Mouse (Mus musculus): ENCODE results near the gene Slc39a11. TPM values are rescaled to one million over a fixed set of nuclear protein-coding genes. Genes with fewer than 3 reads are reported as not detected.

The Slc39a11 gene
- total and polyA plus RNA-seq, 3 experiments: 5.0 to 9.9 (median 5.3) TPM

DNA sequence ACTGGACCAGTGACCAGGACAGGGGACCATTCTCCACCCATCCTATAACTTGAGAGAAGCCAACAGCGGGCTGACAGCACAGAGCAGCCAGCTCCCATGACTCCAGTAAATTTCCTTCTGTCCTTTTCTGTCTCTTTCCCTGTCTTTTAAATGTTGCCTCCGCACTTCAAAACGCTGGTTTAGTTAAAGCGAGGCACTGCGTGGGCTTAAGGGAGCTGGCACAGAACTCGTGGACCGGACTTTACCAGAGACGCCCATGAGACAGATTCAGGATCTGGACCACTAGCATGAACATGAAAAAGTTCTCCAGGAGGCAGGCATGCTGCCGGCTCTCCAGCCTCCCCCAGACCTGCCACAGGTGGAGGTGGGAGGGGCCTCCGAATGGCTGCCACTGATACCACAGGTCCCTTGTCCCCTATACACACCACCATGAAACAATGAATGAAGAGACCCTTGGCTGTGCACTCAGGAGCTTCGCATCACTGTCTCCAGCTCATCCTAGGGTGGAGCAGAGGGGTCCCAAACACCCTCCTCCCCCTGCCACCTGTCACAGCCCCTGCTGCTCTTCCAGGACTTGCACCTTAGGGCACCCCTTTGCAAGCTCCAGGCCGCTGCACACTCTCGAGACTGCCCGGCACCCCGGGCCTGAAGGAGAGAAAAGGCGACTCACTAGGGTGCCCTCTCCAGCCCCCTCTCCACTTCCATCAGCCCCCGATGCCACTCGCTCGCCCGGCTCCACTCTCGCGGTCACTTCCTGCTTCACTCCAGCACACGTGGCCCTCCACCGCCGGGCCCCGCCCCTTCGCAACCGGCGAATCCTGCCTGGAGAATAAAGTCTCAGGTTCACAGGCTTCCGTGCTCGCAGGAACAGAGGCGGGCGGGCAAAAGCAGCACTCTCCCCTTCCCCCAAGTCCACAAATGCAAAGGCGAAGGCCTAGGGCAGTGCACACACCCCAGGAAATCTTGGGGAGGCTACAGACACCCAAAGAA, 84.6 kb downstream of the Slc39a11 start:
- Histone ChIP-seq H3K27me3 (ENCODE audit: insufficient read depth, low read length) (no peaks in the 10 kb centered on the region), H3K9me3 (replicated peaks) (peaks cover 42% of the 10 kb centered on the region), H3K36me3 (replicated peaks) (peaks cover 20% of the 10 kb centered on the region), H3K4me1 (ENCODE audit: insufficient read depth, low read depth, low read length) (peaks cover 11% of the 10 kb centered on the region), H3K4me3 (ENCODE audit: low read depth, low read length) (peak overlapping the region; percentile 76)
- ATAC-seq (ENCODE audit: extremely low read depth, insufficient number of reproducible peaks, low FRiP score, poor library complexity, severe bottlenecking): peak; percentile 86
- TF ChIP-seq GATA2 (IDR thresholded peaks at IDR 0.05; ENCODE audit: borderline replicate concordance, low read depth, low read length) (no peak), TAL1 (conservative IDR thresholded peaks at IDR 0.05; ENCODE audit: low read depth, low read length) (no peak), CTCF (IDR thresholded peaks at IDR 0.05; ENCODE audit: low read depth, low read length) (no peak), GATA1 (IDR thresholded peaks at IDR 0.05; ENCODE audit: borderline replicate concordance, low read length) (no peak)
- peak; percentile 79 for DNase-seq (ENCODE audit: low spot score)

DNA sequence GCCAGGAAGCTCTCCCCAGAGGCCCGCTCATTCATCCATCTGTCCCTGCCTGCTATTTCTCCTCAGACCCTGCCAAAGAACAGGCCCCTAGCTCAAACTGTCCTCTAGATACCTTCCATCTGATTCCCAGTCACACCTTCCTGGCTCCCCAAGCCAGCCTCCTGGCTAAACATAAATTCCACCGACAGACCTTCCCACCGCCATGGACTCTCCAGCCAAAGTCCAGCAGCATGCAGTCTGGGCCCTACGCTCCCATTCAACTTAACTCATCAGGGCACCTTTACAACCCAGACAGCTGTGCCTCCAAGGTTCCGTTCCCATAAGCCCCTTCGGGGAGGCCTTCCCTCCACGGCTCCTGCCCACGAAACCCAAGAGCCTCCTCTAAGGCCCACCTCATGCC, 87.6 kb downstream of the Slc39a11 start:
- ATAC-seq (ENCODE audit: extremely low read depth, insufficient number of reproducible peaks, low FRiP score, poor library complexity, severe bottlenecking): no peak
- Histone ChIP-seq H3K36me3 (replicated peaks) (peaks cover 43% of the 10 kb centered on the region), H3K27me3 (ENCODE audit: insufficient read depth, low read length) (no peaks in the 10 kb centered on the region), H3K4me1 (ENCODE audit: insufficient read depth, low read depth, low read length) (peaks cover 11% of the 10 kb centered on the region), H3K9me3 (replicated peaks) (peaks cover 40% of the 10 kb centered on the region), H3K4me3 (ENCODE audit: low read depth, low read length) (no peak overlapping the region)
- TF ChIP-seq POLR2AphosphoS5 (IDR thresholded peaks at IDR 0.05; ENCODE audit: insufficient replicate concordance, low read depth, low read length) (no peak), GATA2 (IDR thresholded peaks at IDR 0.05; ENCODE audit: borderline replicate concordance, low read depth, low read length) (no peak), TAL1 (conservative IDR thresholded peaks at IDR 0.05; ENCODE audit: low read depth, low read length) (no peak), GATA1 (IDR thresholded peaks at IDR 0.05; ENCODE audit: borderline replicate concordance, low read length) (no peak), CTCF (IDR thresholded peaks at IDR 0.05; ENCODE audit: low read depth, low read length) (no peak)
- DNase-seq (ENCODE audit: low spot score): no peak

DNA sequence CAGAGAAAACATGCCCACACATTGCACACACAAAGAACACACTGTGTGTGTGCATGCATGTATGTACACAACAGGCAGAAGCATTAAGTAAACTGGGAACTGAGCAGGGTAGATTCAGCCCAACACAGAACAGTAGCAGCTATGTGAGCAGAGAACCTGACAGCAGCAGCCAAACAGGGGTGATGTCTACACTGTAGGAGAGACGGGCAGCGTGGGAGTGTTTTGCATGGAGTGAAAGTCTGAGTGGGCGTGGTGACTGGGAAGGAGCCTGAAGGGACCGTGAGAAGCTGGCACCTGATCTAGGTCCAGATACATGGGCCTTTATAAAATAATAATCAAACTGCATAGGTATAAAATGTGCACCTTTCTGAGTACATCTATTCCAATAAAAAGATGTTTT, 89.7 kb downstream of the Slc39a11 start:
- Histone ChIP-seq H3K36me3 (replicated peaks) (peaks cover 63% of the 10 kb centered on the region), H3K9me3 (replicated peaks) (peaks cover 45% of the 10 kb centered on the region), H3K4me1 (ENCODE audit: insufficient read depth, low read depth, low read length) (peaks cover 8% of the 10 kb centered on the region), H3K27me3 (ENCODE audit: insufficient read depth, low read length) (no peaks in the 10 kb centered on the region), H3K4me3 (ENCODE audit: low read depth, low read length) (no peak overlapping the region)
- TF ChIP-seq POLR2AphosphoS5 (IDR thresholded peaks at IDR 0.05; ENCODE audit: insufficient replicate concordance, low read depth, low read length) (no peak), GATA2 (IDR thresholded peaks at IDR 0.05; ENCODE audit: borderline replicate concordance, low read depth, low read length) (no peak), CTCF (IDR thresholded peaks at IDR 0.05; ENCODE audit: low read depth, low read length) (no peak), TAL1 (conservative IDR thresholded peaks at IDR 0.05; ENCODE audit: low read depth, low read length) (no peak), GATA1 (IDR thresholded peaks at IDR 0.05; ENCODE audit: borderline replicate concordance, low read length) (no peak)
- DNase-seq (ENCODE audit: low spot score): no peak
- no peak for ATAC-seq (ENCODE audit: extremely low read depth, insufficient number of reproducible peaks, low FRiP score, poor library complexity, severe bottlenecking)

DNA sequence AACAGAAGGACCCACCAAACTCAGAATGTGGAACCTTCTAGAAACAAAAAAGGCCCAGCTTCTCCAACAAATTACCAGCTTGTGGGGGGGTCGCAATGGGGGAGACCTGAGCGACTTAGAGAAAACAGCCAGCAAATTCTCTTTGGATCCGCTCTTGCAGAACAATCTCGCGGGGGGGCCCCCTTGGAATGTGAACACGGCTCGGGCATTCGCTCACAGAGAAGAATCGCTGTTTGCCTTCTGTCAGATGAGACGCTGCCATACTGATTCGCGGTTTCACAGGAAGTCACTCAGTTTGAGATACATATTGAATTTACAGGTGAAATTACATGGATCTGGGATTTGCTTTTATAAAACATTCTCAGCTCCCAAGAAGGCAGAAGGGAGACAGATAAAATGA, 91.4 kb downstream of the Slc39a11 start:
- ATAC-seq (ENCODE audit: extremely low read depth, insufficient number of reproducible peaks, low FRiP score, poor library complexity, severe bottlenecking) (no peak), DNase-seq (ENCODE audit: low spot score) (no peak)
- Histone ChIP-seq H3K36me3 (replicated peaks) (peaks cover 74% of the 10 kb centered on the region), H3K4me1 (ENCODE audit: insufficient read depth, low read depth, low read length) (no peaks in the 10 kb centered on the region), H3K27me3 (ENCODE audit: insufficient read depth, low read length) (no peaks in the 10 kb centered on the region), H3K9me3 (replicated peaks) (peaks cover 55% of the 10 kb centered on the region), H3K4me3 (ENCODE audit: low read depth, low read length) (no peak overlapping the region)
- no peak for TF ChIP-seq CTCF (IDR thresholded peaks at IDR 0.05; ENCODE audit: low read depth, low read length)
- no peak for TF ChIP-seq GATA2 (IDR thresholded peaks at IDR 0.05; ENCODE audit: borderline replicate concordance, low read depth, low read length)
- TF ChIP-seq GATA1 (IDR thresholded peaks at IDR 0.05; ENCODE audit: borderline replicate concordance, low read length): no peak
- no peak for TF ChIP-seq TAL1 (conservative IDR thresholded peaks at IDR 0.05; ENCODE audit: low read depth, low read length)

DNA sequence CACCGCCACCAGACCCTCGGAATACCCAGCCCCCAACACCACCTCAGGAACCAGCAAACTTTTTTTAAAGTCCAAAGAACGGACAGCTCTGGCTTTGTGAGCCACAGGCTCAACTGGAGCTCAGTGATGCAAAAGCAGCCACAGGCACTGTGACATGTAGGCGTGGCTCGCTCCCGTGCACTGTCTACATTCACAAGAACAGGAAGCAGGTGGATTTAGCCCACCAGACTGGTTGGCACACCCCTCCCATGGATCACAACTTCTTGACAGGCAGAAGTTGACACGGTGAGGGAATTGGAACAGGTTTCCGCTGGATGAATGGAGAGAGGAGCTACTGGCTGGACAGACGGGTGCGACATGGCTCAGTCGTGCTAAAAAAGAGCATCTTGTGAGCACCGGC, 93.7 kb downstream of the Slc39a11 start:
- Histone ChIP-seq H3K4me1 (ENCODE audit: insufficient read depth, low read depth, low read length) (no peaks in the 10 kb centered on the region), H3K4me3 (ENCODE audit: low read depth, low read length) (no peak overlapping the region), H3K9me3 (replicated peaks) (peaks cover 52% of the 10 kb centered on the region), H3K36me3 (replicated peaks) (peaks cover 80% of the 10 kb centered on the region), H3K27me3 (ENCODE audit: insufficient read depth, low read length) (no peaks in the 10 kb centered on the region)
- TF ChIP-seq GATA1 (IDR thresholded peaks at IDR 0.05; ENCODE audit: borderline replicate concordance, low read length) (no peak), GATA2 (IDR thresholded peaks at IDR 0.05; ENCODE audit: borderline replicate concordance, low read depth, low read length) (no peak), CTCF (IDR thresholded peaks at IDR 0.05; ENCODE audit: low read depth, low read length) (no peak), POLR2AphosphoS5 (IDR thresholded peaks at IDR 0.05; ENCODE audit: insufficient replicate concordance, low read depth, low read length) (no peak), TAL1 (conservative IDR thresholded peaks at IDR 0.05; ENCODE audit: low read depth, low read length) (no peak)
- no peak for DNase-seq (ENCODE audit: low spot score)
- no peak for ATAC-seq (ENCODE audit: extremely low read depth, insufficient number of reproducible peaks, low FRiP score, poor library complexity, severe bottlenecking)

DNA sequence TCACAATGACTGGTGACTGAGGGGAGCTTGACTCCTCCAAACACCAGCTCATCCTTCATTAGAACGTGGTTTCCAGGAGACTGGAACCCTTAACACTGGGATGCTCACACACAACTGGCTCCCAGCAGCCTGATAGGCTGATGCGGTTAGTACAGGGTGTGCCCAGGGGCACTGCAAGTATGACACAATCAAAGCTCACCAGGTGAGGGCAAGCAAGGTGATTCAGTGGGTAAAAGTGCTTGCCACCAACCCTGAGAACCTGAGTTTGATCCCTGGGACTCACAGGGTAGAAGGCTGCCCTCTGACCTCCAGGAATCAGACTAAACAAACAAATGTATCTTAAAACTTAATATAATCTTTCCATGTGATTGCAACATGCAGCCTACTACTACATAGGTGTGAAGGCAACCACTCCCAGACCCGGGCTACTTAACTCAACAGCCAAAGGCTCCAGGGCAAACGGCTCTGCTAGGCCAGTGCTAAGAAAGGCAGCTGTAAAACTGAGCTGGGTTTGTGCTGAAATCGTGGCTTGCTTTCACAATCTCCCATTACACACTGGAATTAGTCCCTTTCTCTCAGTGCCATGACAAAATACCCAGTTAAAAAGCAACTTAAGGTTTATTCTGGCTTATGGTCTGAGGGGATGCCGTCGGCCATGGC, 95.0 kb downstream of the Slc39a11 start:
- H3K27me3 ChIP-seq (ENCODE audit: insufficient read depth, low read length): no peaks in the 10 kb centered on the region
- no peak for DNase-seq (ENCODE audit: low spot score)
- ATAC-seq (ENCODE audit: extremely low read depth, insufficient number of reproducible peaks, low FRiP score, poor library complexity, severe bottlenecking): no peak
- peaks cover 45% of the 10 kb centered on the region for H3K9me3 ChIP-seq (replicated peaks)
- no peaks in the 10 kb centered on the region for H3K4me1 ChIP-seq (ENCODE audit: insufficient read depth, low read depth, low read length)
- no peak overlapping the region for H3K4me3 ChIP-seq (ENCODE audit: low read depth, low read length)
- TF ChIP-seq POLR2AphosphoS5 (IDR thresholded peaks at IDR 0.05; ENCODE audit: insufficient replicate concordance, low read depth, low read length) (no peak), TAL1 (conservative IDR thresholded peaks at IDR 0.05; ENCODE audit: low read depth, low read length) (no peak), CTCF (IDR thresholded peaks at IDR 0.05; ENCODE audit: low read depth, low read length) (no peak), GATA2 (IDR thresholded peaks at IDR 0.05; ENCODE audit: borderline replicate concordance, low read depth, low read length) (no peak), GATA1 (IDR thresholded peaks at IDR 0.05; ENCODE audit: borderline replicate concordance, low read length) (no peak)
- peaks cover 78% of the 10 kb centered on the region for H3K36me3 ChIP-seq (replicated peaks)
